Mouse (Mus musculus): ENCODE data around the gene Dnajc28. TPM values are rescaled to one million over a fixed set of nuclear protein-coding genes. Genes with fewer than 3 reads are reported as not detected.

The Dnajc28 gene
- polyA plus RNA-seq, 1 experiment, result 1.6 TPM

DNA sequence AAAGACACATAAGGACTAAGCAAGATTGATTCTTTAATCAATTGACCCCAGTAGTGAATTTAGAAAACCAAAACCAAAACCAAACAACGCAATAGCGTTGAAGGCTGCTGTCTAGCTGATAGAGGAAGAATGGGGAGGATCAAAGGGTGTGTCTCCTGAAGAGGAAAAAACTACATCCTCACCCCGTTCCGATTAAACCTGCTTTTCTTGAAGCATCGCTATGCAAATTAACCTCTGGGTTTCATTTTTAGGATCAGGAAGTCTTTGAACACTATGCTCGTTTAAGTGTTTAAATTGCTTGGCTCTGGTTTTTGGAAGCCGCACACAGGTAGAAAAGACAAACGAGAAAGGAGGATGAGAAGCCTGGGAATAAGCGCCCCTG is 22.4 kb downstream of the Dnajc28 start:
- no peak overlapping the region for H3K27ac ChIP-seq (ENCODE audit: insufficient read depth, low read length)
- H3K4me1 ChIP-seq (ENCODE audit: control insufficient read depth, insufficient read depth, low read length), result no peaks in the 10 kb centered on the region
- peak overlapping the region; percentile 78 for H3K4me3 ChIP-seq (ENCODE audit: insufficient read depth, low read length)
- no peak for TF ChIP-seq CTCF (IDR thresholded peaks at IDR 0.05; ENCODE audit: borderline replicate concordance, insufficient read depth, low read length)
- no peak for TF ChIP-seq POLR2A (IDR thresholded peaks at IDR 0.05; ENCODE audit: low read depth, low read length)

GRCm38 (mm10) chr16:91595076-91595475 is 23.8 kb downstream of the Dnajc28 start:
- TF ChIP-seq POLR2A (IDR thresholded peaks at IDR 0.05; ENCODE audit: low read depth, low read length) (no peak), CTCF (IDR thresholded peaks at IDR 0.05; ENCODE audit: borderline replicate concordance, insufficient read depth, low read length) (no peak)
- H3K4me3 ChIP-seq (ENCODE audit: insufficient read depth, low read length), result no peak overlapping the region
- no peaks in the 10 kb centered on the region for H3K4me1 ChIP-seq (ENCODE audit: control insufficient read depth, insufficient read depth, low read length)
- H3K27ac ChIP-seq (ENCODE audit: insufficient read depth, low read length), result no peak overlapping the region

DNA sequence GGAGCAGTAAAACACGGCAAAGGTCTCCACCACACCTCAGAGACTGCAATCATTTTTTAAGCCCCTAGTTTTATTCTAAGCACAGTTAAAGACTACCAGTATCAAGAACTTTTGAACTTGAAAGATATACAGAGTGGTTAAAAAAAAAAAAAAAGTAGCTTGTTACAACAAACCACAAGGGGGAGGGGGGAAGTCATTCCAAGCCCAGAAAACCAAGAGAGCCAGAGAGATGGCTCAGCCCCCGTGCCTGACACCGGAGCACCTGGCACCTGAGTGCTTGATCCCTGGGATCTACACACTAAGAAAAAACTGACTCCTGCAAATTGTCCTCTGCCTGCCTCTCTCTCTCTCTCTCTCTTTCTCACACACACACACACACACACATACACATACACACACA is 25.6 kb downstream of the Dnajc28 start:
- H3K27ac ChIP-seq (ENCODE audit: insufficient read depth, low read length), result no peak overlapping the region
- TF ChIP-seq POLR2A (IDR thresholded peaks at IDR 0.05; ENCODE audit: low read depth, low read length), result no peak
- TF ChIP-seq CTCF (IDR thresholded peaks at IDR 0.05; ENCODE audit: borderline replicate concordance, insufficient read depth, low read length), result no peak
- H3K4me1 ChIP-seq (ENCODE audit: control insufficient read depth, insufficient read depth, low read length), result no peaks in the 10 kb centered on the region

DNA sequence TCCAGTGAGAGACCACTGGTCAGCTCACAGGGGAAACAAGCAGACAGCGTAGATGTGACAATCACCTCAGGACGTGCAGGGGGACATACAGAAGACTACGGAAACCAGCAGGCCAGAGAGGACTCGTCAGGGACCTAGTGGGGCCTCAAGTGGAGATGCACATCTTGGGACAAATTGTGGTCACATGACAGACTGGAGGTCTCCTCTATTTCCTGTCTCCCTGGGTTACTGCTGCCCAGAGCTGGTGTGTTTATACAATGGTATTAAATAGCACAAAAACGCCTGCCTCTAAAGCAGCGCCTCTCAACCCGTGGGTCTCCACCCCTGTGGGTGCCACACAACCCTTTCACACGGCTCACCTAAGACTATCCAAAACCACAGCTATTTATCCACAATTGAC is 26.7 kb downstream of the Dnajc28 start:
- H3K4me1 ChIP-seq (ENCODE audit: control insufficient read depth, insufficient read depth, low read length), result no peaks in the 10 kb centered on the region
- no peak overlapping the region for H3K4me3 ChIP-seq (ENCODE audit: insufficient read depth, low read length)
- TF ChIP-seq CTCF (IDR thresholded peaks at IDR 0.05; ENCODE audit: borderline replicate concordance, insufficient read depth, low read length) (no peak), POLR2A (IDR thresholded peaks at IDR 0.05; ENCODE audit: low read depth, low read length) (no peak)
- H3K27ac ChIP-seq (ENCODE audit: insufficient read depth, low read length), result no peak overlapping the region

More for the DNA sequence above, 25.6 kb downstream of the Dnajc28 start:
- H3K4me3 ChIP-seq (ENCODE audit: insufficient read depth, low read length), result no peak overlapping the region

DNA sequence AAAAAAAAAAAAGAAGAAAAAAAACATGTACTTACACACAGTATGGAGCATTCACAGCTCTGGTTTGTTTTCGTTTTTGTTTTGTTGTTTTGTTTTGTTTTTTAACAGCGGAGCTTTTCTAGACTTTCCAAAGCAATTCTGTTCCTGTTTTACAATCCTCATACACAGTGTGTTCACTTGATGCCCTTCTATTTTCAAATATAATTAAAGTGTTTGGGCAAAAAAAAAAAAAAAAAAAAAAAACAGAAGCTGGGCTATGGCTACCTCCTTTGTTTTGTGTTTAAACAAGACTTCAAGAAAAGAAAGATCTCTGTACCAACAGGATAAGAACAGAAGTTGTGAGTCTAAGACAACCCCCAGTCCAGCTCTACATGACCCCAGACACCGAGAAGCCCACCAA is 30.1 kb downstream of the Dnajc28 start:
- H3K27ac ChIP-seq (ENCODE audit: insufficient read depth, low read length), result no peak overlapping the region
- H3K4me1 ChIP-seq (ENCODE audit: control insufficient read depth, insufficient read depth, low read length), result no peaks in the 10 kb centered on the region
- no peak for TF ChIP-seq CTCF (IDR thresholded peaks at IDR 0.05; ENCODE audit: borderline replicate concordance, insufficient read depth, low read length)
- no peak for TF ChIP-seq POLR2A (IDR thresholded peaks at IDR 0.05; ENCODE audit: low read depth, low read length)
- H3K4me3 ChIP-seq (ENCODE audit: insufficient read depth, low read length), result no peak overlapping the region

DNA sequence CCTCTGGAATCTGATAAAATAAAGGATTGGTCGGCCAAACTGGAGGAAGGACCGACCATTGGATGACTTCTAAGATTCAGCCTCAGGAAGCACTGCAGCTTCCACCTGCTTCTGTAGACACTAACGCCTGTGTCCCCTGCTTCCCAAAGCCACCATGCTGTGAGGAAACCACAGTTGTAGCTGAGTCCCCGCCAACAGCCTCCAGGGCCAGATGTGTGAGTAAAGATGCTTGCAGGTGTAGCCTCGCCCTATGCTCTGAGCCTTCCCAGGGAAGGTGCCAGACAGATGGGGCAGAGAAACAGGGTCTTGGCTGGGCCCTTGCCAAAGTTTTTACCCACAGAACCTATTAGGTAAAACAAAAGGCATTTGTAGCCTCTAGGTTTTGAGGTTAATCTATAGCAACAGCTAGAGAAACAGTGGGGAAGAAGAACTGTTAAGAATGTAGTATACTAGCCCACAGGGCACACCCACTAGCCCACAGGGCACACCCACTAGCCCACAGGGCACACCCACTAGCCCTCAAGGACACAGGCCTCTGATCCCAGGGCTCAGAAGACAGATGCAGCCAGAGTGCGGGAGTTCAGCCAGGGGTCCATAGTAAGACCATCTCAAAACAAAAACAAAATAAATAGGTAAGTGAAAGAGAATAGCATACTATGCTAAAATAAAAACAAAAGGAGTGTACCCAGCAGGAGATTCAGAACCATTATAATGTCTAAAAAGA is 30.9 kb downstream of the Dnajc28 start:
- TF ChIP-seq POLR2A (IDR thresholded peaks at IDR 0.05; ENCODE audit: low read depth, low read length) (no peak), CTCF (IDR thresholded peaks at IDR 0.05; ENCODE audit: borderline replicate concordance, insufficient read depth, low read length) (no peak)
- Histone ChIP-seq H3K27ac (ENCODE audit: insufficient read depth, low read length) (no peak overlapping the region), H3K4me3 (ENCODE audit: insufficient read depth, low read length) (no peak overlapping the region), H3K4me1 (ENCODE audit: control insufficient read depth, insufficient read depth, low read length) (no peaks in the 10 kb centered on the region)

GRCm38 (mm10) chr16:91586244-91586643 is 32.6 kb downstream of the Dnajc28 start:
- TF ChIP-seq POLR2A (IDR thresholded peaks at IDR 0.05; ENCODE audit: low read depth, low read length), result no peak
- TF ChIP-seq CTCF (IDR thresholded peaks at IDR 0.05; ENCODE audit: borderline replicate concordance, insufficient read depth, low read length), result no peak
- Histone ChIP-seq H3K4me1 (ENCODE audit: control insufficient read depth, insufficient read depth, low read length) (no peaks in the 10 kb centered on the region), H3K4me3 (ENCODE audit: insufficient read depth, low read length) (no peak overlapping the region), H3K27ac (ENCODE audit: insufficient read depth, low read length) (no peak overlapping the region)

- Histone ChIP-seq H3K27ac (ENCODE audit: insufficient read depth, low read length) (no peak overlapping the region), H3K4me3 (ENCODE audit: insufficient read depth, low read length) (no peak overlapping the region), H3K4me1 (ENCODE audit: control insufficient read depth, insufficient read depth, low read length) (no peaks in the 10 kb centered on the region)
- TF ChIP-seq CTCF (IDR thresholded peaks at IDR 0.05; ENCODE audit: borderline replicate concordance, insufficient read depth, low read length), result no peak
- no peak for TF ChIP-seq POLR2A (IDR thresholded peaks at IDR 0.05; ENCODE audit: low read depth, low read length)
These were observed 33.2 kb downstream of the Dnajc28 start for GRCm38 (mm10) chr16:91585617-91586016.

GRCm38 (mm10) chr16:91582307-91582706 is 36.5 kb downstream of the Dnajc28 start:
- Histone ChIP-seq H3K27ac (ENCODE audit: insufficient read depth, low read length) (no peak overlapping the region), H3K4me1 (ENCODE audit: control insufficient read depth, insufficient read depth, low read length) (no peaks in the 10 kb centered on the region), H3K4me3 (ENCODE audit: insufficient read depth, low read length) (no peak overlapping the region)
- no peak for TF ChIP-seq CTCF (IDR thresholded peaks at IDR 0.05; ENCODE audit: borderline replicate concordance, insufficient read depth, low read length)
- no peak for TF ChIP-seq POLR2A (IDR thresholded peaks at IDR 0.05; ENCODE audit: low read depth, low read length)

DNA sequence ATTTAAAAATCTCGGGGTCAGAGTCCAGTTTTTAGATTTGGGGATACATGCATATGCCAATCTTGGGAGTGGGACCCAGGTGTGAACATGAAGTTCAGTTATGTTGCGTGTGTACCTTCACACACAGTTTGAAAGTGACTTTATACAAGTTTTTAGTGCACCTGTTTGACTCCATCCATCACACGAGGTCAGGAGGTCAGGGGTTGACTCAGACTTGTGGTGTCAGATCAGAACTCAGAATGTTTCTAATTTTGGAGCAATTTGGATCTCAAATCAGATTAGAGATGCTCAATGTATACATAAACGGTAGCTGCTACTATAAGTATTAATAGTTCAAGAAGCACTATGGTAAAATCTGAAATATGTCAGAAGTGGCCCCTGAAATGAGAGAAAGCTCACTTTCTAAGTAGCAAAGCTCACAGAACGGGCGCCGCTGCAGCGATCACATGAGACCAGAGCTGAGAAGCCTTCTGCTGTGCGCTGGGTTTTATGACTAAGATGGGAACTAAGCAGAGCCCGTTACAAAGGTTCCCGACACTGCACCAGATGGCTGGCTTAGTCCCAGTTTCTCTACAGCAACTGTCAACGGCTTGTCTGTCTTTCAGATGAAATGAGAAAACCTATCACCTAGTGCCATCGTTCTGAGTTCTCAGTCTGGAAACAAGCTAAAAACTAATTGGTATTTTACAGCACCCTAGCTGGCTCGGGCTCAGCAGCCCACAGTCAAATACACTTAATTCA is 39.7 kb downstream of the Dnajc28 start:
- no peak overlapping the region for H3K4me3 ChIP-seq (ENCODE audit: insufficient read depth, low read length)
- no peak for TF ChIP-seq CTCF (IDR thresholded peaks at IDR 0.05; ENCODE audit: borderline replicate concordance, insufficient read depth, low read length)
- no peak for TF ChIP-seq POLR2A (IDR thresholded peaks at IDR 0.05; ENCODE audit: low read depth, low read length)
- H3K27ac ChIP-seq (ENCODE audit: insufficient read depth, low read length), result no peak overlapping the region

More for the DNA sequence above, 39.7 kb downstream of the Dnajc28 start:
- H3K4me1 ChIP-seq (ENCODE audit: control insufficient read depth, insufficient read depth, low read length), result no peaks in the 10 kb centered on the region

Measured in embryonic fibroblast, embryonic 13.5 days (primary cell).